Mouse (Mus musculus): Measurements from ENCODE around the gene Xab2.

DNA sequence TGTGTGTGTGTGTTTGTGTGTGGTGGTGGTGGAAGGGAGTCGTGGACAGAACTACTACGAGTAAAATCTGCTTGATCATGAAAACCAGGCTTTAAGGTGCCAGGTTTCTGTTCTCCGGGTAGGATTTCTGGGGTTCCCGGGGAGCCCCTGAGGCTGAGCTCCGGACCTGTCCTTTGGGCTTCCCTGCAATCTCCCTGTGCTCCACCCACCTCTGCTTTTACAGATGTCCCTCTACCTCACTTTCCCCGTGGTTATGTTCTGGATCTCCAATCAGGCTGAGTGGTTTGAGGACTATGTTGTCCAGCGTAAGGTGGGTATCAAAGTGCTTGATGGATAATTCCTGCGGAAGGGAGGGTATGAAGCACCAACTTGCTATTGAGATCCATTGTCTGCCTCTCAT, 1.0 kb upstream of the Xab2 start:
- TF ChIP-seq EP300 (IDR thresholded peaks at IDR 0.05; ENCODE audit: low read depth) (no peak), CTCF (IDR thresholded peaks at IDR 0.05; ENCODE audit: low read depth) (no peak)
